In genomic region chr5:132609251-132609650, GRCm38 (mm10) we compare ENCODE assay signal across 18 mouse cellular contexts.
DNase-seq lines count a peak whose midpoint lies in the region; ATAC-seq and TF ChIP-seq lines count a peak whose summit lies in the region.
"Had no signal": no experiment of that assay in that cellular context is flagged by ENCODE, and none has a peak within 500 bp of the region (broad histone marks: within the 10 kb centered on the region; RNA-seq: fewer than 3 reads in every experiment).

No protein-coding gene starts in this region.

- 71% methylated on average over 4 of the region's 4 CpGs for WGBS in heart, embryonic 10.5 days
- 52% methylated on average over 4 of the region's 4 CpGs for WGBS in midbrain, embryonic 10.5 days
- 27% methylated on average over 4 of the region's 4 CpGs for WGBS in midbrain, postnatal 0 days
- 27% methylated on average over 4 of the region's 4 CpGs for WGBS in midbrain, embryonic 11.5 days
- 18% methylated on average over 4 of the region's 4 CpGs for WGBS in midbrain, embryonic 16.5 days
- WGBS in midbrain, embryonic 14.5 days: 22% methylated on average over 4 of the region's 4 CpGs
- WGBS in midbrain, embryonic 15.5 days: 15% methylated on average over 4 of the region's 4 CpGs

- no peak overlapping the region for H3K9ac ChIP-seq in midbrain, postnatal 0 days (replicated peaks; ENCODE audit: low read length, poor library complexity, severe bottlenecking)
- no peak overlapping the region for H3K9ac ChIP-seq in midbrain, embryonic 11.5 days (ENCODE audit: low read length)
- H3K9ac ChIP-seq in midbrain, embryonic 16.5 days (ENCODE audit: low read depth, low read length): no peak overlapping the region
- H3K9ac ChIP-seq in midbrain, embryonic 14.5 days (replicated peaks; ENCODE audit: low read length): no peak overlapping the region
- no peak overlapping the region for H3K9ac ChIP-seq in midbrain, embryonic 15.5 days

- no peak for TF ChIP-seq CTCF in midbrain, postnatal 0 days (IDR thresholded peaks at IDR 0.05)

- ATAC-seq in midbrain, postnatal 0 days (ENCODE audit: low FRiP score): no peak
- no peak for ATAC-seq in midbrain, embryonic 11.5 days (ENCODE audit: low FRiP score)
- no peak for ATAC-seq in midbrain, embryonic 16.5 days
- ATAC-seq in midbrain, embryonic 14.5 days (ENCODE audit: low FRiP score, low TSS enrichment): no peak
- no peak for ATAC-seq in midbrain, embryonic 15.5 days (replicated peaks)
- ATAC-seq: activated CD4-positive, CD25-positive, alpha-beta regulatory T cell, adult 4 months; CD4-positive, CD25-positive, alpha-beta regulatory T cell, adult 4 months; Patski had no signal

- 0 out of 2 replicates have a peak, but pooled peaks cover 3% of the 10 kb centered on the region for H3K4me1 ChIP-seq in heart, embryonic 10.5 days
- H3K4me1 ChIP-seq in midbrain, embryonic 10.5 days: peaks cover 20% of the 10 kb centered on the region
- no peaks in the 10 kb centered on the region for H3K4me1 ChIP-seq in midbrain, postnatal 0 days (ENCODE audit: insufficient read depth, low read length)
- H3K4me1 ChIP-seq in midbrain, embryonic 11.5 days (ENCODE audit: control insufficient read depth, insufficient read depth, low read length): peaks cover 4% of the 10 kb centered on the region; the same call in 1 of the 2 replicates
- H3K4me1 ChIP-seq in midbrain, embryonic 16.5 days (ENCODE audit: control insufficient read depth, insufficient read depth, low read length): peaks cover 2% of the 10 kb centered on the region; the same call in 1 of the 2 replicates
- no peaks in the 10 kb centered on the region for H3K4me1 ChIP-seq in midbrain, embryonic 14.5 days (ENCODE audit: control insufficient read depth, insufficient read depth, low read length)
- 0 out of 2 replicates have a peak, but pooled peaks cover 5% of the 10 kb centered on the region for H3K4me1 ChIP-seq in midbrain, embryonic 15.5 days

- H3K4me2 ChIP-seq in midbrain, postnatal 0 days (ENCODE audit: low read depth, low read length, poor library complexity, severe bottlenecking): no peak overlapping the region
- H3K4me2 ChIP-seq in midbrain, embryonic 11.5 days: no peak overlapping the region
- no peak overlapping the region for H3K4me2 ChIP-seq in midbrain, embryonic 16.5 days (ENCODE audit: low read length)
- no peak overlapping the region for H3K4me2 ChIP-seq in midbrain, embryonic 14.5 days (ENCODE audit: low read length)
- H3K4me2 ChIP-seq in midbrain, embryonic 15.5 days: no peak overlapping the region

- H3K27me3 ChIP-seq in heart, embryonic 10.5 days (ENCODE audit: insufficient read depth, poor library complexity, severe bottlenecking): peaks cover 11% of the 10 kb centered on the region; the same call in 1 of the 2 replicates
- peaks cover 35% of the 10 kb centered on the region for H3K27me3 ChIP-seq in midbrain, embryonic 10.5 days (ENCODE audit: low read depth, poor library complexity, severe bottlenecking)
- no peaks in the 10 kb centered on the region for H3K27me3 ChIP-seq in midbrain, postnatal 0 days (ENCODE audit: insufficient read depth, low read length)
- no peaks in the 10 kb centered on the region for H3K27me3 ChIP-seq in midbrain, embryonic 11.5 days (ENCODE audit: control insufficient read depth, insufficient read depth, low read length)
- H3K27me3 ChIP-seq in midbrain, embryonic 16.5 days (ENCODE audit: control insufficient read depth, insufficient read depth, low read depth, low read length): no peaks in the 10 kb centered on the region
- H3K27me3 ChIP-seq in midbrain, embryonic 14.5 days (ENCODE audit: control insufficient read depth, insufficient read depth, low read length): no peaks in the 10 kb centered on the region
- 0 out of 2 replicates have a peak, but pooled peaks cover 5% of the 10 kb centered on the region for H3K27me3 ChIP-seq in midbrain, embryonic 15.5 days (replicated peaks)
- H3K27me3 ChIP-seq: CH12.LX, Patski had no signal

- H3K27ac ChIP-seq in heart, embryonic 10.5 days: no peak overlapping the region
- H3K27ac ChIP-seq in midbrain, embryonic 10.5 days (replicated peaks): no peak overlapping the region
- no peak overlapping the region for H3K27ac ChIP-seq in midbrain, postnatal 0 days (ENCODE audit: low read depth, low read length)
- no peak overlapping the region for H3K27ac ChIP-seq in midbrain, embryonic 11.5 days (ENCODE audit: low read depth, low read length)
- no peak overlapping the region for H3K27ac ChIP-seq in midbrain, embryonic 16.5 days (ENCODE audit: low read length)
- no peak overlapping the region for H3K27ac ChIP-seq in midbrain, embryonic 14.5 days (replicated peaks; ENCODE audit: low read depth, low read length)
- no peak overlapping the region for H3K27ac ChIP-seq in midbrain, embryonic 15.5 days

- peak; percentile 60 for DNase-seq in heart, adult 11 months
- no peak for DNase-seq in heart, embryonic 10.5 days (ENCODE audit: low spot score)
- peak; percentile 12 for DNase-seq in midbrain, embryonic 10.5 days (ENCODE audit: low spot score)
- DNase-seq in midbrain, postnatal 0 days (ENCODE audit: low spot score): no peak
- peak; percentile 69 for DNase-seq in midbrain, embryonic 11.5 days (ENCODE audit: low spot score, missing footprints)
- DNase-seq in midbrain, embryonic 14.5 days: peak; percentile 10
- DNase-seq: adrenal gland, adult 8-10 months; adrenal gland, postnatal 25 days; B cell, adult 2 months; cerebellum, adult 11 months; cerebellum, adult 11-12 months had no signal

- H3K9me3 ChIP-seq in heart, embryonic 10.5 days: no peaks in the 10 kb centered on the region
- no peaks in the 10 kb centered on the region for H3K9me3 ChIP-seq in midbrain, embryonic 10.5 days (replicated peaks)
- no peaks in the 10 kb centered on the region for H3K9me3 ChIP-seq in midbrain, postnatal 0 days (ENCODE audit: low read length)
- H3K9me3 ChIP-seq in midbrain, embryonic 11.5 days (ENCODE audit: control insufficient read depth, low read length): no peaks in the 10 kb centered on the region
- no peaks in the 10 kb centered on the region for H3K9me3 ChIP-seq in midbrain, embryonic 16.5 days (replicated peaks; ENCODE audit: control insufficient read depth, low read length, poor library complexity, severe bottlenecking)
- no peaks in the 10 kb centered on the region for H3K9me3 ChIP-seq in midbrain, embryonic 14.5 days (ENCODE audit: control insufficient read depth, low read length)
- H3K9me3 ChIP-seq in midbrain, embryonic 15.5 days: no peaks in the 10 kb centered on the region

- H3K36me3 ChIP-seq in heart, embryonic 10.5 days: no peaks in the 10 kb centered on the region
- no peaks in the 10 kb centered on the region for H3K36me3 ChIP-seq in midbrain, embryonic 10.5 days
- no peaks in the 10 kb centered on the region for H3K36me3 ChIP-seq in midbrain, postnatal 0 days (ENCODE audit: insufficient read depth, low read length)
- H3K36me3 ChIP-seq in midbrain, embryonic 11.5 days (ENCODE audit: control insufficient read depth, insufficient read depth, low read length): no peaks in the 10 kb centered on the region
- H3K36me3 ChIP-seq in midbrain, embryonic 16.5 days (ENCODE audit: control insufficient read depth, insufficient read depth, low read length): no peaks in the 10 kb centered on the region
- H3K36me3 ChIP-seq in midbrain, embryonic 14.5 days (ENCODE audit: control insufficient read depth, insufficient read depth, low read length): no peaks in the 10 kb centered on the region
- H3K36me3 ChIP-seq in midbrain, embryonic 15.5 days (replicated peaks): no peaks in the 10 kb centered on the region
- H3K36me3 ChIP-seq: G1E had no signal

- H3K4me3 ChIP-seq in heart, embryonic 10.5 days: no peak overlapping the region
- H3K4me3 ChIP-seq in midbrain, embryonic 10.5 days: no peak overlapping the region
- H3K4me3 ChIP-seq in midbrain, postnatal 0 days (ENCODE audit: low read depth, low read length): no peak overlapping the region
- H3K4me3 ChIP-seq in midbrain, embryonic 11.5 days (ENCODE audit: low read depth, low read length): no peak overlapping the region
- H3K4me3 ChIP-seq in midbrain, embryonic 16.5 days (ENCODE audit: low read depth, low read length): no peak overlapping the region
- H3K4me3 ChIP-seq in midbrain, embryonic 14.5 days (replicated peaks; ENCODE audit: low read depth, low read length): no peak overlapping the region
- H3K4me3 ChIP-seq in midbrain, embryonic 15.5 days: no peak overlapping the region

Comparison
In these comparisons a context has a peak if more than half of its experiments do, and no peak if none do; other contexts are left out.
1. DNase-seq: peak in heart, adult 11 months (single experiment), midbrain, embryonic 10.5 days (single experiment), midbrain, embryonic 11.5 days (single experiment) and midbrain, embryonic 14.5 days (single experiment); none in heart, embryonic 10.5 days (single experiment) and midbrain, postnatal 0 days (single experiment).